Mouse (Mus musculus) myocyte (in vitro differentiated cells): Measurements from ENCODE around the gene Chrm4. TPM values are rescaled to one million over a fixed set of nuclear protein-coding genes. Genes with fewer than 3 reads are reported as not detected.

ENCODE experiments used
- H3K27me3 ChIP-seq: one replicate; pipeline ENCODE4 v1.6.1; 2011; ENCODE audit not compliant: control insufficient read depth, insufficient read depth, insufficient read length
- H3K36me3 ChIP-seq: one replicate; pipeline ENCODE4 v1.6.1; 2011; ENCODE audit not compliant: control insufficient read depth, insufficient read depth
- H3K4me2 ChIP-seq: one replicate; pipeline ENCODE4 v1.6.1; 2011; ENCODE audit warnings: low read depth, control low read depth
- H3K4me3 ChIP-seq: one replicate; pipeline ENCODE4 v1.5.1; 2011; ENCODE audit warnings: mild to moderate bottlenecking, control low read depth, moderate library complexity
- H3K79me2 ChIP-seq: one replicate; pipeline ENCODE4 v1.6.1; 2011; ENCODE audit not compliant: control insufficient read depth, insufficient read depth
- H3ac ChIP-seq: one replicate; pipeline ENCODE4 v1.6.1; 2011; ENCODE audit not compliant: control insufficient read depth, insufficient read length
- CEBPB ChIP-seq: IDR thresholded peaks from 2 replicates; pipeline ENCODE4 v1.6.1; 2011; ENCODE audit warnings: mild to moderate bottlenecking, moderate library complexity; ENCODE audit not compliant: poor library complexity, insufficient read depth, severe bottlenecking
- E2F4 ChIP-seq: IDR thresholded peaks from one replicate; pipeline ENCODE4 v1.6.1; 2011; ENCODE audit warnings: mild to moderate bottlenecking, control low read depth, moderate library complexity; ENCODE audit not compliant: insufficient read depth
- MAX ChIP-seq: IDR thresholded peaks from one replicate; pipeline ENCODE4 v1.6.1; 2011; ENCODE audit warnings: low read depth, mild to moderate bottlenecking, control low read depth
- MYOD1 ChIP-seq, 3 experiments: IDR thresholded peaks; one replicate each; pipeline ENCODE4 v1.6.1; 2011; ENCODE audit warnings: control low read depth in 2 of 3, low read depth in 2 of 3, mild to moderate bottlenecking in 2 of 3, moderate library complexity in 1 of 3; ENCODE audit not compliant: insufficient read length in 2 of 3, control insufficient read depth in 1 of 3
- MYOG ChIP-seq, 3 experiments: IDR thresholded peaks; one replicate each; pipeline ENCODE4 v1.6.1; 2011; ENCODE audit warnings: control low read depth in 2 of 3, low read depth in 2 of 3, mild to moderate bottlenecking in 2 of 3; ENCODE audit not compliant: insufficient read length in 2 of 3, control insufficient read depth in 1 of 3, insufficient read depth in 1 of 3
- POLR2A ChIP-seq: IDR thresholded peaks from one replicate; pipeline ENCODE4 v1.6.1; 2011; ENCODE audit warnings: low read depth, mild to moderate bottlenecking, control low read depth, moderate library complexity; ENCODE audit not compliant: insufficient read length
- POLR2AphosphoS2 ChIP-seq: IDR thresholded peaks from one replicate; pipeline ENCODE4 v1.6.1; 2011; ENCODE audit warnings: low read depth, control low read depth; ENCODE audit not compliant: insufficient read length
- REST ChIP-seq: IDR thresholded peaks from one replicate; pipeline ENCODE4 v1.6.1; 2011; ENCODE audit warnings: mild to moderate bottlenecking, control low read depth, moderate library complexity; ENCODE audit not compliant: insufficient read depth, insufficient read length
- SRF ChIP-seq: IDR thresholded peaks from one replicate; pipeline ENCODE4 v1.6.1; 2011; ENCODE audit warnings: low read depth; ENCODE audit not compliant: control insufficient read depth, insufficient read length
- TCF12 ChIP-seq: IDR thresholded peaks from one replicate; pipeline ENCODE4 v1.6.1; 2011; ENCODE audit warnings: mild to moderate bottlenecking, control low read depth; ENCODE audit not compliant: poor library complexity, insufficient read depth, severe bottlenecking
- TCF3 ChIP-seq: IDR thresholded peaks from one replicate; pipeline ENCODE4 v1.6.1; 2011; ENCODE audit warnings: low read depth, control low read depth; ENCODE audit not compliant: insufficient read length
- USF1 ChIP-seq: IDR thresholded peaks from one replicate; pipeline ENCODE4 v1.6.1; 2011; ENCODE audit warnings: low read depth, mild to moderate bottlenecking, control low read depth, moderate library complexity
- polyA plus RNA-seq: library from polyadenylated mRNA; unstranded; fragments of >200 nt; fragmentation: generic; extraction: Trizol; gene quantifications from one replicate; pipeline ENCODE4 v1.2.1, GENCODE M21; 2012; ENCODE audit warnings: missing spikeins

Gene Chrm4
- polyA plus RNA-seq, 1 experiment: 0.64 TPM

DNA sequence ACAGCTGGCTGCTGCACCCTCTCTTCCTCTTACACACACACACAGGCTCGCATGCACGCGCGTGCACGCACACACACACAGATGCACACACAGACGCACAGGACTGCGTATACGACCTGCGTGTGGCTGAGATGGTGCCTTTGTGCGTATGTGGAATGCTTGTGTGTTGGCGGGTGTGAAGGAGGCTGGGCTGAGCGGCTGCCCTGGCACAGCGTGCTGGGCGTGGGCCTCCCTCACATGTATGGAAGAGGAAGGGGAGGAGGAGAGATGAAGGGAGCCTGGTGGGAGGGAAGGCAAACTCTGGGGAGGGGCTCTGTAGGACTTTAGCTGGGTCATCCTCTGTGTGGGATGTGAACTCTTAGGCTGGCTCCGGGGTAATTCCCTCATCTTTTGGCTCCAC, 1.6 kb upstream of the Chrm4 start:
- Histone ChIP-seq H3K27me3 (peaks cover 7% of the 10 kb centered on the region), H3K4me2 (no peak overlapping the region), H3ac (no peak overlapping the region), H3K4me3 (no peak overlapping the region), H3K79me2 (no peaks in the 10 kb centered on the region), H3K36me3 (no peaks in the 10 kb centered on the region)
- TF ChIP-seq REST (no peak), TCF12 (no peak), SRF (no peak), MYOD1 (IDR thresholded peaks at IDR 0.05; ENCODE audit: control insufficient read depth in 1 of 3, insufficient read length in 2 of 3, low read depth in 2 of 3) (no peak), E2F4 (no peak), CEBPB (no peak), MAX (no peak), POLR2A (no peak), TCF3 (no peak), USF1 (no peak), POLR2AphosphoS2 (no peak), MYOG (IDR thresholded peaks at IDR 0.05; ENCODE audit: control insufficient read depth in 1 of 3, insufficient read depth in 1 of 3, insufficient read length in 2 of 3, low read depth in 2 of 3) (no peak)

DNA sequence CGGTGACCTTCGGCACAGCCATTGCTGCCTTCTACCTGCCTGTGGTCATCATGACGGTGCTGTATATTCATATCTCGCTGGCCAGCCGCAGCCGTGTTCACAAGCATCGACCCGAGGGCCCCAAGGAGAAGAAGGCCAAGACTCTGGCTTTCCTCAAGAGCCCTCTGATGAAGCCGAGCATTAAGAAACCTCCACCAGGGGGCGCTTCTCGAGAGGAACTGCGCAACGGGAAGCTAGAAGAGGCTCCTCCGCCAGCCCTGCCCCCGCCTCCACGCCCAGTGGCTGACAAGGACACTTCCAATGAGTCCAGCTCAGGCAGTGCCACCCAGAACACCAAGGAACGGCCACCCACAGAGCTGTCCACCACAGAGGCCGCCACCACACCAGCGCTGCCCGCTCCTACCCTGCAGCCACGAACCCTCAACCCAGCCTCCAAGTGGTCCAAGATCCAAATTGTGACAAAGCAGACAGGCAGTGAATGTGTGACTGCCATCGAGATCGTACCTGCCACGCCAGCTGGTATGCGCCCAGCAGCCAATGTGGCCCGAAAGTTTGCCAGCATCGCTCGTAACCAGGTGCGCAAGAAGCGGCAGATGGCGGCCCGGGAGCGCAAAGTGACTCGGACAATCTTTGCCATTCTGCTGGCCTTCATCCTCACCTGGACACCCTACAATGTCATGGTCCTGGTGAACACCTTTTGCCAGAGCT, 931 bp downstream of the Chrm4 start:
- Histone ChIP-seq H3K36me3 (no peaks in the 10 kb centered on the region), H3K79me2 (no peaks in the 10 kb centered on the region), H3K4me3 (no peak overlapping the region), H3K4me2 (no peak overlapping the region), H3ac (no peak overlapping the region), H3K27me3 (no peaks in the 10 kb centered on the region)
- TF ChIP-seq TCF3: no peak
- TF ChIP-seq MYOG (IDR thresholded peaks at IDR 0.05; ENCODE audit: control insufficient read depth in 1 of 3, insufficient read depth in 1 of 3, insufficient read length in 2 of 3, low read depth in 2 of 3): no peak
- TF ChIP-seq MYOD1 (IDR thresholded peaks at IDR 0.05; ENCODE audit: control insufficient read depth in 1 of 3, insufficient read length in 2 of 3, low read depth in 2 of 3): no peak
- TF ChIP-seq CEBPB: no peak
- no peak for TF ChIP-seq MAX
- TF ChIP-seq TCF12: no peak
- no peak for TF ChIP-seq USF1
- TF ChIP-seq E2F4: no peak

DNA sequence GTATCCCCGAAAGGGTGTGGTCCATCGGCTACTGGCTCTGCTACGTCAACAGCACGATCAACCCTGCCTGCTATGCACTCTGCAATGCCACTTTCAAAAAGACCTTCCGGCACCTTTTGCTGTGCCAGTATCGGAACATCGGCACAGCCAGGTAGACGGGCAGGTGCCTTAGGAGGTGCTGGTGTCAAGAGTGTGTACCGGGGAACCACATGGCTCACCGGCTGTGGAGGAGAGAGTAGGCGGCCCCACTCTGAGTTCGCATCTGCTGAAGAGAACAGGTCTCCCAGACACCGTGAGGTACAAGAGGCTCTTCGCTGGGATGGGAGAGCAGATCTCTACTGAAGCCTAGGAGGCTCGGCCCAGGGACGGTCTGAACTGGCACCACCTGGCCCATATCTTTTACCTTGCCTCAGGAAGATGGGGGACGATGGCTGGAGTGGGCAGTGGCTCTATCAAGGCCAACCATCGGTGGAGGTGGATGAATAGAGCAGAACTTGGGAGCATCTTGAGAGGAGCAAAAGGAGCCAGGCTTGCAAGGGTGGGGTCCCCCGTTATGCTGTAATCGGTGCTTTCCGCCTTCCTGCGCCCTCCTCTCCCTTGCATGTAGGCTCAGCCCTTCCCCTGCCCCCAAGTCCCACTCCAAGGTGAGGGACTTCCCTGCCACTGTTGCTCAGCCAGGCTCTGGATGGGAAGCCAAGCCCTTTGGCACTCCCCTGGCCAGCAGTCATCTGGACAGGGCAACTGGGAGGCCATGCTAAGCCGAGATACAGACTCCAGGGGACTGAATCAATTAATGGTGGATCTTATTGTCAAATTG, 1.7 kb downstream of the Chrm4 start:
- Histone ChIP-seq H3K4me2 (no peak overlapping the region), H3ac (no peak overlapping the region)

DNA sequence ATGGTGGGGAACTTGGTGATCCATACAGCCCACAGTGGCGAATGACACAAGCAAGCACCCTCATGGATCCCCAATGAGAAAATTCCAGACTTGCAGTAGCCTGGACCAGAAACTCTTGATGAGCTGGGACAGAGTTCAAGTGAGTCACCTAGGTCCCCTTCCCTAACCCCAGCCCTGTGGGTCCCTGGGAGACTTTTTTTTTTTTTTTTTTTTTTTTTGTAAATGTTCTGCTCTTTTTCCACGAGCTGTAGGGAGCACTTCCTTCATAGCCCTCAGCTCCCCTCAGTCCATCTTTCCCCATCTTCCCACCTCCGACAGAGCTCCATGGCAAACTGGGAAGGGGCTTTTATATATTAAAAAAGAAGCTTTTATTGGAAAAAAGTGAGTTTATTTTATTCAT, 2.4 kb downstream of the Chrm4 start:
- Histone ChIP-seq H3K27me3 (no peaks in the 10 kb centered on the region), H3ac (no peak overlapping the region), H3K4me2 (no peak overlapping the region), H3K79me2 (no peaks in the 10 kb centered on the region), H3K4me3 (no peak overlapping the region), H3K36me3 (no peaks in the 10 kb centered on the region)
- TF ChIP-seq E2F4: no peak
- no peak for TF ChIP-seq SRF
- no peak for TF ChIP-seq MYOG (IDR thresholded peaks at IDR 0.05; ENCODE audit: control insufficient read depth in 1 of 3, insufficient read depth in 1 of 3, insufficient read length in 2 of 3, low read depth in 2 of 3)
- no peak for TF ChIP-seq POLR2AphosphoS2
- TF ChIP-seq REST: no peak
- TF ChIP-seq MAX: no peak
- TF ChIP-seq POLR2A: no peak
- TF ChIP-seq CEBPB: no peak
- TF ChIP-seq TCF3: no peak
- TF ChIP-seq USF1: no peak
- TF ChIP-seq MYOD1 (IDR thresholded peaks at IDR 0.05; ENCODE audit: control insufficient read depth in 1 of 3, insufficient read length in 2 of 3, low read depth in 2 of 3): no peak
- no peak for TF ChIP-seq TCF12

More for the DNA sequence above, 1.7 kb downstream of the Chrm4 start:
- H3K36me3 ChIP-seq: no peaks in the 10 kb centered on the region
- no peaks in the 10 kb centered on the region for H3K27me3 ChIP-seq
- no peaks in the 10 kb centered on the region for H3K79me2 ChIP-seq
- H3K4me3 ChIP-seq: no peak overlapping the region
- no peak for TF ChIP-seq POLR2A
- no peak for TF ChIP-seq CEBPB
- no peak for TF ChIP-seq SRF
- no peak for TF ChIP-seq TCF12
- TF ChIP-seq REST: no peak
- TF ChIP-seq TCF3: no peak
- no peak for TF ChIP-seq MYOD1 (IDR thresholded peaks at IDR 0.05; ENCODE audit: control insufficient read depth in 1 of 3, insufficient read length in 2 of 3, low read depth in 2 of 3)
- TF ChIP-seq E2F4: no peak
- no peak for TF ChIP-seq USF1
- no peak for TF ChIP-seq MAX
- TF ChIP-seq MYOG (IDR thresholded peaks at IDR 0.05; ENCODE audit: control insufficient read depth in 1 of 3, insufficient read depth in 1 of 3, insufficient read length in 2 of 3, low read depth in 2 of 3): no peak
- TF ChIP-seq POLR2AphosphoS2: no peak
